Comparison of ENCODE assay signal across 8 mouse cellular contexts in the genomic region with DNA sequence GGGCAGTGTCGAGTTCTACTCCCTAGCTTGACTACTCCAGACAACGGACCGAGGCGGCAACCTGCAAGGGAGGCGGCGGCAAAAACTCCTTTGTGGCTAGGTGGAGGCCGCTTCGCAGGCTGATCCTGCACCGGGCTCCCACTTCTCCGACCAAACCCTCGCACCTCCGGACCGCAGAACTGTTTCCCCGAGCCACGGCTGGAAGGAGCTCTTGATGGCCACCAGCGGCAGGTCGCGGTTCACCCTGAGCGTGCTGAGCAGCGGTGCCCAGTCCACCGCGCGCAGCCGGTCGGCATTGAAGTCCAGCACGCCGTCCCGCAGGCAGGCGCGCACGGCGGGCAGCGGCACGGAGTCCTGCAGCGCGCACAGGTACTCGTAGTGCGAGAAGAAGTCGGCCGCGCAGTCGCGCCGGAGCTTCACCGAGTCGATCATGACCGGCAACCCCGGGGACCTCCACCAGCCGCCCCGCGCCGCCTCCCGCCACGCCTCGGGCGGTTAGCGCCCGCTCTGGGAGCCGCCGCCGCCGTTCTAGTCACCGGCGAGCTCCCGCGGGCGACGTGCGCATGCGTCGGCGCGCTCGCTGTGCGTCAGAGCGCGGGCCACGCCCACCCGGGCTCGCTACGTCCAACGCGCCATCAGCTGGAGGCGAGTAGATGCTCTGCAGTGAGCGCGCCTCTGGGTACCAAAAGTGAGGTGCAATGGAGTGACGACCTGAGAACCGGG. TPM values are rescaled to one million over a fixed set of nuclear protein-coding genes. Genes with fewer than 3 reads are reported as not detected.
DNase-seq lines count a peak whose midpoint lies in the region; ATAC-seq lines count a peak whose summit lies in the region.

Cep78 (minus strand) TSS at position 541 of the 723 bp plus-strand sequence.

- peak within 1 kb of the TSS; percentile 53 for H3K4me3 ChIP-seq in hindbrain, embryonic 11.5 days (ENCODE audit: low read depth, low read length)

- peak within 1 kb of the TSS; percentile 77 for H3K9ac ChIP-seq in hindbrain, embryonic 11.5 days (ENCODE audit: low read depth, low read length)

- no peaks in the 10 kb centered on the region for H3K36me3 ChIP-seq in hindbrain, embryonic 11.5 days (ENCODE audit: control insufficient read depth, insufficient read depth, low read length)

- peak; percentile 94 for ATAC-seq in frontal cortex, adult (ENCODE audit: low TSS enrichment)
- ATAC-seq in hindbrain, embryonic 11.5 days (ENCODE audit: low FRiP score): peak; percentile 91

- H3K4me2 ChIP-seq in hindbrain, embryonic 11.5 days (replicated peaks; ENCODE audit: low read depth, low read length): peak within 1 kb of the TSS; percentile 55

- H3K27ac ChIP-seq in hindbrain, embryonic 11.5 days (ENCODE audit: low read depth, low read length): peak within 1 kb of the TSS; percentile 86

- under 1% methylated on average over 88 of the region's 88 CpGs for WGBS in hindbrain, embryonic 11.5 days

- no peaks in the 10 kb centered on the region for H3K27me3 ChIP-seq in hindbrain, embryonic 11.5 days (ENCODE audit: control insufficient read depth, insufficient read depth, low read length)

- DNase-seq in MEL-GATA-1-ER (ENCODE audit: extremely low read depth, low read depth): peak; percentile 70
- peak; percentile 92 for DNase-seq in cerebellum, adult 8-10 months
- peak; percentile 98 for DNase-seq in hindbrain, embryonic 11.5 days (ENCODE audit: low spot score)
- DNase-seq in layer of hippocampus, postnatal 10 days (ENCODE audit: low spot score in 2 of 2): peak; percentile 88 to 93
- DNase-seq in lung, postnatal 10 days: peak; percentile 92
- peak; percentile 91 for DNase-seq in ovary, postnatal 36 days (ENCODE audit: low spot score)
- peak; percentile 92 for DNase-seq in thymus, postnatal 25 days

- H3K9me3 ChIP-seq in hindbrain, embryonic 11.5 days (ENCODE audit: control insufficient read depth, low read length): no peaks in the 10 kb centered on the region

- H3K4me1 ChIP-seq in hindbrain, embryonic 11.5 days (replicated peaks; ENCODE audit: control insufficient read depth, insufficient read depth, low read length): no peaks in the 10 kb centered on the region

RNA-seq across cellular contexts. Expression of gene Cep78, which starts in this region (rescaled TPM):
- 52.3 and 52.6 TPM in 2 replicates for polyA plus RNA-seq in hindbrain, embryonic 11.5 days (2014; fragmentation: Nextera tagmentation; extraction: Ambion mirVana)
- total RNA-seq in layer of hippocampus, postnatal 10 days (2021): 10 to 100 TPM; 14.8 to 17.5 TPM

Comparison
In these comparisons a context has a peak if more than half of its experiments do, and no peak if none do; other contexts are left out.
1. Peak in every context shown above with its lines: DNase-seq, ATAC-seq, H3K4me3 ChIP-seq and H3K27ac ChIP-seq.